In the genomic region with DNA sequence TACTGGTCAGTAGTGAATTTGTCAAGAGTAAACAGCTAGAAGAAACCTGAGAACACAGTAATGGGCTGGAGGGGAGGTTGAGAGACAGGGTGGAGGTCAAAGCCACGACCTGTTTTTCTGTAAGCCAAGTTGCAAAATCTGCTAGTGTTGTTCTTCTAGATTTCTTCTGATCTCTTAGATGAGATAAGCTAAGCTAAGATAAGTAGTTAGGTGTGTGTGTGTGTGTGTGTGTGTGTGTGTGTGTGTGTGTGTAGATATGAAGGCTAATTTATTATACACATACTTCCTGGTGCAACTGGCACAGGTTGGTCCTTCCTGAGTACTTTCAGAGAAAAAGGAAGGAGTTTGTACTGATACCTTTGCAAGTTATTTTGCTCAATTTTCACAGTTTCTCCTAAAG, we compare ENCODE assay signal across 24 mouse cellular contexts.
"Had no signal": no experiment of that assay in that cellular context is flagged by ENCODE, and none has a peak within 500 bp of the region (broad histone marks: within the 10 kb centered on the region; RNA-seq: fewer than 3 reads in every experiment).

No protein-coding gene starts in this region.

- H3K9ac ChIP-seq: limb, embryonic 13.5 days; liver, embryonic 13.5 days; midbrain, embryonic 13.5 days; neural tube, embryonic 12.5 days; neural tube, embryonic 15.5 days had no signal

- H3K4me1 ChIP-seq: limb, embryonic 10.5 days; limb, embryonic 13.5 days; liver, embryonic 13.5 days; midbrain, embryonic 10.5 days; midbrain, embryonic 13.5 days; neural tube, embryonic 12.5 days; neural tube, embryonic 15.5 days had no signal

- H3K9me3 ChIP-seq: limb, embryonic 10.5 days; limb, embryonic 13.5 days; liver, embryonic 13.5 days; megakaryocyte, embryonic 14.5 days; midbrain, embryonic 10.5 days; midbrain, embryonic 13.5 days; neural tube, embryonic 12.5 days; neural tube, embryonic 15.5 days had no signal

- H3K4me2 ChIP-seq: limb, embryonic 13.5 days; liver, embryonic 13.5 days; midbrain, embryonic 13.5 days; neural tube, embryonic 12.5 days; neural tube, embryonic 15.5 days had no signal

- H3K27ac ChIP-seq: kidney, postnatal 0 days; layer of hippocampus, adult 2 months; limb, embryonic 10.5 days; limb, embryonic 13.5 days; liver, embryonic 13.5 days; macrophage; midbrain, embryonic 10.5 days; midbrain, embryonic 13.5 days; neural tube, embryonic 12.5 days; neural tube, embryonic 15.5 days had no signal

- H3K36me3 ChIP-seq: limb, embryonic 10.5 days; limb, embryonic 13.5 days; liver, embryonic 13.5 days; midbrain, embryonic 10.5 days; midbrain, embryonic 13.5 days; neural tube, embryonic 12.5 days; neural tube, embryonic 15.5 days had no signal

- ATAC-seq: intestine, postnatal 0 days; midbrain, embryonic 13.5 days had no signal

- H3K27me3 ChIP-seq: liver, embryonic 13.5 days; neural tube, embryonic 12.5 days had no signal

- H3K4me3 ChIP-seq: layer of hippocampus, adult 2 months; limb, embryonic 10.5 days; limb, embryonic 13.5 days; liver, embryonic 13.5 days; megakaryocyte, embryonic 14.5 days; midbrain, embryonic 10.5 days; midbrain, embryonic 13.5 days; neural tube, embryonic 12.5 days; neural tube, embryonic 15.5 days had no signal

- DNase-seq: kidney, adult 2 months; kidney, postnatal 25 days; layer of hippocampus, adult 9-11 months; liver; liver, embryonic 13.5 days; lung, adult 2 months; lung, postnatal 14 days; right cerebral cortex, adult 18-20 months; right cerebral cortex, postnatal 25 days; spleen, adult 18-20 months; thymus, adult 2 months; thymus, postnatal 14 days; thymus, postnatal 4 days had no signal
